Mouse (Mus musculus): Measurements from ENCODE around the gene Arhgap27. TPM values are rescaled to one million over a fixed set of nuclear protein-coding genes. Genes with fewer than 3 reads are reported as not detected.
A peak's percentile ranks its signal among the peaks of the same experiment; 100 is the strongest.

Gene Arhgap27
- polyA plus RNA-seq, 1 experiment from 2014 or later = 6.7 TPM

- no peak for ATAC-seq (ENCODE audit: insufficient number of reproducible peaks, low FRiP score)
Measured at GRCm38 (mm10) chr11:103402738-103403137, 39.2 kb upstream of the Arhgap27 start.

GRCm38 (mm10) chr11:103402198-103402597, 38.7 kb upstream of the Arhgap27 start:
- H3K4me3 ChIP-seq = no peak overlapping the region
- H3K4me1 ChIP-seq (replicated peaks) = no peaks in the 10 kb centered on the region
- H3K4me2 ChIP-seq = no peak overlapping the region
- H3K27me3 ChIP-seq (replicated peaks) = no peaks in the 10 kb centered on the region
- no peaks in the 10 kb centered on the region for H3K9me3 ChIP-seq (replicated peaks)
- no peak overlapping the region for H3K27ac ChIP-seq (ENCODE audit: poor library complexity, severe bottlenecking)
- 64% methylated on average over 2 of the region's 2 CpGs for WGBS
- H3K36me3 ChIP-seq = peaks cover 19% of the 10 kb centered on the region
- no peak for ATAC-seq (ENCODE audit: insufficient number of reproducible peaks, low FRiP score)
- H3K9ac ChIP-seq = no peak overlapping the region

More at GRCm38 (mm10) chr11:103402738-103403137, 39.2 kb upstream of the Arhgap27 start:
- 87% methylated on average over 5 of the region's 5 CpGs for WGBS
- no peak overlapping the region for H3K4me3 ChIP-seq
- no peaks in the 10 kb centered on the region for H3K9me3 ChIP-seq (replicated peaks)
- H3K36me3 ChIP-seq = peaks cover 22% of the 10 kb centered on the region
- H3K27ac ChIP-seq (ENCODE audit: poor library complexity, severe bottlenecking) = no peak overlapping the region
- no peak overlapping the region for H3K4me2 ChIP-seq
- H3K4me1 ChIP-seq (replicated peaks) = no peaks in the 10 kb centered on the region
- H3K27me3 ChIP-seq (replicated peaks) = no peaks in the 10 kb centered on the region
- H3K9ac ChIP-seq = no peak overlapping the region

GRCm38 (mm10) chr11:103399986-103400385, 36.5 kb upstream of the Arhgap27 start:
- Histone ChIP-seq H3K4me3 (no peak overlapping the region), H3K27ac (ENCODE audit: poor library complexity, severe bottlenecking) (no peak overlapping the region), H3K36me3 (peaks cover 40% of the 10 kb centered on the region), H3K9ac (no peak overlapping the region), H3K27me3 (replicated peaks) (no peaks in the 10 kb centered on the region), H3K4me2 (no peak overlapping the region), H3K9me3 (replicated peaks) (no peaks in the 10 kb centered on the region), H3K4me1 (replicated peaks) (no peaks in the 10 kb centered on the region)
- 77% methylated on average over 4 of the region's 4 CpGs for WGBS
- no peak for ATAC-seq (ENCODE audit: insufficient number of reproducible peaks, low FRiP score)

GRCm38 (mm10) chr11:103399050-103399449, 35.6 kb upstream of the Arhgap27 start:
- no peaks in the 10 kb centered on the region for H3K9me3 ChIP-seq (replicated peaks)
- H3K9ac ChIP-seq = no peak overlapping the region
- peaks cover 42% of the 10 kb centered on the region for H3K36me3 ChIP-seq
- H3K4me2 ChIP-seq = no peak overlapping the region
- no peak overlapping the region for H3K4me3 ChIP-seq
- H3K27me3 ChIP-seq (replicated peaks) = no peaks in the 10 kb centered on the region
- H3K4me1 ChIP-seq (replicated peaks) = no peaks in the 10 kb centered on the region
- no peak for ATAC-seq (ENCODE audit: insufficient number of reproducible peaks, low FRiP score)
- no peak overlapping the region for H3K27ac ChIP-seq (ENCODE audit: poor library complexity, severe bottlenecking)
- WGBS = 89% methylated on average over 3 of the region's 3 CpGs

GRCm38 (mm10) chr11:103396682-103397081, 33.2 kb upstream of the Arhgap27 start:
- Histone ChIP-seq H3K4me1 (replicated peaks) (no peaks in the 10 kb centered on the region), H3K36me3 (peaks cover 49% of the 10 kb centered on the region), H3K27ac (ENCODE audit: poor library complexity, severe bottlenecking) (no peak overlapping the region), H3K27me3 (replicated peaks) (no peaks in the 10 kb centered on the region), H3K9ac (no peak overlapping the region), H3K4me3 (no peak overlapping the region), H3K9me3 (replicated peaks) (no peaks in the 10 kb centered on the region), H3K4me2 (no peak overlapping the region)
- no peak for ATAC-seq (ENCODE audit: insufficient number of reproducible peaks, low FRiP score)
- WGBS = 89% methylated on average over 4 of the region's 4 CpGs

GRCm38 (mm10) chr11:103396236-103396635, 32.7 kb upstream of the Arhgap27 start:
- WGBS = 90% methylated on average over 4 of the region's 4 CpGs
- H3K9ac ChIP-seq = no peak overlapping the region
- H3K4me2 ChIP-seq = no peak overlapping the region
- no peak overlapping the region for H3K4me3 ChIP-seq
- no peaks in the 10 kb centered on the region for H3K9me3 ChIP-seq (replicated peaks)
- H3K27me3 ChIP-seq (replicated peaks) = no peaks in the 10 kb centered on the region
- H3K36me3 ChIP-seq = peaks cover 47% of the 10 kb centered on the region
- H3K4me1 ChIP-seq (replicated peaks) = no peaks in the 10 kb centered on the region
- H3K27ac ChIP-seq (ENCODE audit: poor library complexity, severe bottlenecking) = no peak overlapping the region
- ATAC-seq (ENCODE audit: insufficient number of reproducible peaks, low FRiP score) = no peak

GRCm38 (mm10) chr11:103394604-103395003, 31.1 kb upstream of the Arhgap27 start:
- no peak for ATAC-seq (ENCODE audit: insufficient number of reproducible peaks, low FRiP score)
- H3K9me3 ChIP-seq (replicated peaks) = no peaks in the 10 kb centered on the region
- 86% methylated on average over 7 of the region's 7 CpGs for WGBS
- H3K36me3 ChIP-seq = peaks cover 54% of the 10 kb centered on the region
- no peak overlapping the region for H3K9ac ChIP-seq
- no peak overlapping the region for H3K4me2 ChIP-seq
- no peak overlapping the region for H3K4me3 ChIP-seq
- no peaks in the 10 kb centered on the region for H3K4me1 ChIP-seq (replicated peaks)
- no peak overlapping the region for H3K27ac ChIP-seq (ENCODE audit: poor library complexity, severe bottlenecking)
- H3K27me3 ChIP-seq (replicated peaks) = no peaks in the 10 kb centered on the region

- Histone ChIP-seq H3K4me2 (no peak overlapping the region), H3K36me3 (peaks cover 59% of the 10 kb centered on the region), H3K27me3 (replicated peaks) (no peaks in the 10 kb centered on the region), H3K27ac (ENCODE audit: poor library complexity, severe bottlenecking) (no peak overlapping the region), H3K9me3 (replicated peaks) (no peaks in the 10 kb centered on the region), H3K4me3 (no peak overlapping the region), H3K9ac (no peak overlapping the region), H3K4me1 (replicated peaks) (no peaks in the 10 kb centered on the region)
- 83% methylated on average over 7 of the region's 7 CpGs for WGBS
- ATAC-seq (ENCODE audit: insufficient number of reproducible peaks, low FRiP score) = no peak
Measured at GRCm38 (mm10) chr11:103394025-103394424, 30.5 kb upstream of the Arhgap27 start.

GRCm38 (mm10) chr11:103387870-103388526, 24.5 kb upstream of the Arhgap27 start:
- H3K4me1 ChIP-seq (replicated peaks) = peaks cover 23% of the 10 kb centered on the region
- H3K4me3 ChIP-seq = no peak overlapping the region
- no peak for ATAC-seq (ENCODE audit: insufficient number of reproducible peaks, low FRiP score)
- H3K9ac ChIP-seq = no peak overlapping the region
- no peaks in the 10 kb centered on the region for H3K9me3 ChIP-seq (replicated peaks)
- H3K36me3 ChIP-seq = peaks cover 33% of the 10 kb centered on the region
- 70% methylated on average over 7 of the region's 7 CpGs for WGBS
- no peak overlapping the region for H3K27ac ChIP-seq (ENCODE audit: poor library complexity, severe bottlenecking)
- H3K27me3 ChIP-seq (replicated peaks) = no peaks in the 10 kb centered on the region
- no peak overlapping the region for H3K4me2 ChIP-seq

GRCm38 (mm10) chr11:103386827-103387226, 23.3 kb upstream of the Arhgap27 start:
- peaks cover 27% of the 10 kb centered on the region for H3K36me3 ChIP-seq
- no peaks in the 10 kb centered on the region for H3K9me3 ChIP-seq (replicated peaks)
- no peak for ATAC-seq (ENCODE audit: insufficient number of reproducible peaks, low FRiP score)
- no peak overlapping the region for H3K4me2 ChIP-seq
- WGBS = 90% methylated on average over 9 of the region's 9 CpGs
- no peak overlapping the region for H3K4me3 ChIP-seq
- H3K27me3 ChIP-seq (replicated peaks) = no peaks in the 10 kb centered on the region
- peaks cover 35% of the 10 kb centered on the region for H3K4me1 ChIP-seq (replicated peaks)
- H3K9ac ChIP-seq = no peak overlapping the region
- no peak overlapping the region for H3K27ac ChIP-seq (ENCODE audit: poor library complexity, severe bottlenecking)

- Histone ChIP-seq H3K9ac (no peak overlapping the region), H3K4me2 (peak overlapping the region; percentile 14; the same call in 1 of the 2 replicates), H3K4me1 (replicated peaks) (peaks cover 38% of the 10 kb centered on the region), H3K36me3 (peaks cover 28% of the 10 kb centered on the region), H3K27me3 (replicated peaks) (no peaks in the 10 kb centered on the region), H3K9me3 (replicated peaks) (no peaks in the 10 kb centered on the region), H3K27ac (ENCODE audit: poor library complexity, severe bottlenecking) (peak overlapping the region; percentile 91), H3K4me3 (no peak overlapping the region)
- 27% methylated on average over 5 of the region's 5 CpGs for WGBS
- peak; percentile 80 for ATAC-seq (ENCODE audit: insufficient number of reproducible peaks, low FRiP score)
Measured at GRCm38 (mm10) chr11:103381956-103382613, 18.6 kb upstream of the Arhgap27 start.
